Mouse (Mus musculus): ENCODE data around the gene Zfp457.
"Not testable (repeated sequence)": the region's sequence is repeated elsewhere in the genome, so short reads cannot be mapped to it uniquely, and the experiment has no call there.

The Zfp457 gene

DNA sequence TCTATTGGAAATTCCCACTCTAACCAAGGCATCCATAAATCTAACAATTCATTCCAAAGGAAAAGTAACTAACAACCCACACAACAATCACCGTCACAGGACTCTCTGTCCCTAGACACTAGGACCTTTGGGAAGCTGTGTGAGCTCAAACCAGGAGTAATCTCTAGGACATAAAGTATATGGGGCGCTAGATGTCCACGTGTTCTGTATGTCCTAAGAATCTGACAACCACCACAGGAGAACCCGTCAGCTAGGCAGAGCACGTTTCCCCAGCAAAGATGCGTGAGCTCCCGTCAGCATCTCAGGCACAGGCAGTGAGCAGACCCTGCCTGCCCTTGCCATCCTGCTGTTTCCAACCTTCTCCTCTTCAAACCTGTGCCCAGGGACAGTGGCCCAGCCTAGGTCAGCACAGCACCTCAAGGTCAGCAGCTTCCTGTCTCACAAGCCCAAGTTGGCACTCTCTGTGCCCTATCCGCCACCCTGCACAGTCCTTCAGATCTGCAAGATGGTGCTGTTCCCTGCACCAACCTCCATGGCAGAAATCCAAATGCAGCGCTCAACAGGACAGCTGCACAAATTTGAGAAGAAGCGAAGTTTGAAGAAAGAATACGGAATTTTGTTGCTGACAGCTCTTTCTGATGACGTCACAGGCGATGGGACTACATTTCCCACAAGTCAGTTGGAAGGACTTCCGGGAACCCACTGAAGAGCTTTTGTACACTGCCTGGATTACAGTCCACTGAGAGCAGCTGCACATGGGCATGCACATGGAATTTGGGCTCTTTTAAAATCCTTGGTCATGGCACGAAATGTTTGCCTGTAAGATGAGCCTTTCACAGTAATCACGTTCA, at the start of gene Zfp457:
TSS of gene Zfp457 (minus strand) at position 664 of the 851 bp plus-strand sequence.
- peak; percentile 87 for DNase-seq (ENCODE audit: low spot score)

DNA sequence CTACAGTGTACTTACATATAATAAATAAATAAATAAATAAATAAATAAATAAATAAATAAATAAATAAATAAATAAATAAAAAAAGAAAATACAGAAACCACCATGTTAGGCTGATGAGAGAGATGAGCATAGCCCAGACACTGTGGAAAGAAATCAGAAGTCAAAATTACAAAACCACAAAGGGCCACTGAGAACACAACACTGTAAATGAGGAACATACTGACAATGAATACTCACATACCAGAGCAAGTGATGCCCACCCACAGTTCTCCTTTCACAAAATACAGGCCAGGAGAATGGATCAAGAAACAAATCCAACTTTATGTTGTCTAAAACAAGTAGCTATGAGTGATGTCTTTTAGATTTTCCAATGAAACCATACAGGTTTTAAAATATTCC, 45.6 kb upstream of the Zfp457 start:
- no peak for DNase-seq (ENCODE audit: low spot score)

DNA sequence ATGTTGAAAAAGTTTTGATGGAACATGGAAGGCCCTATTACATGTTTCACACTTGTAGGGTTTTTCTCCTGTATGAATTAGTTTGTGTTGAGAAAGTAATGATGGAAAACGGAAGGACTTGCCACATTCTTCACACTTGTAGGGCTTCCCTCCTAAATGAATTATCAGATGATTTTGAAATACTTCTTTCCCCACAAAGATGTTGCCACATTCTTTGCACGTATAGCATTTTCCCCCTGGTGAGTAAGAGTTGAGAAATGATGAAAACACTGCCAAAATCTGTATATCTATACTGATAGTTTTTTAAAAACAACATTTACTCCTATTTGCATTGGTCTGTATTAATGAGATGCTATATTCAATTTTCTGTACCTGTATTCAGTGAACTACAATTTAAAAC, 37.1 kb upstream of the Zfp457 start:
- no peak for DNase-seq (ENCODE audit: low spot score)

DNA sequence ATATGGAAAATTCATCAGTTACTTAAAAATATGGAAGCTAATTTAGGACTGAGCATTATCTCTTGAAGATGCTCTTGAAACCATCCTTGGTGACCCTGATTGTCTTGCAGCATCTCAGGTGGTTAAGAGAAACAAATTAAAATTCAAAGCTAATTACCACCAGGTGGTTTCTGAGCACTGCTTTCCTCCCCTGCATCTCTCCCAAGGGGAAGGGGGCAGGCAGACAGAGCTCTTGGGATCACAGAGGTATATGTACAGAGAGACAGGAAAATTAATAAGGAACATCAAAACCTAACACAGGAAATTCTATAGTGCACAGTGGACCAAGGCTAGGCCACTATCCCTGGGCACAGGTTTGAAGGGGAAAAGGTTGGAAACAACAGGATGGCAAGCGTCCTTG, 26.6 kb upstream of the Zfp457 start:
- DNase-seq (ENCODE audit: low spot score), result no peak

GRCm38 (mm10) chr13:67332019-67332724, 25.9 kb upstream of the Zfp457 start, which contains the start of gene Zfp595:
Gene Zfp595 (minus strand): TSS chr13:67332570.
- DNase-seq (ENCODE audit: low spot score), result peak; percentile 85

DNA sequence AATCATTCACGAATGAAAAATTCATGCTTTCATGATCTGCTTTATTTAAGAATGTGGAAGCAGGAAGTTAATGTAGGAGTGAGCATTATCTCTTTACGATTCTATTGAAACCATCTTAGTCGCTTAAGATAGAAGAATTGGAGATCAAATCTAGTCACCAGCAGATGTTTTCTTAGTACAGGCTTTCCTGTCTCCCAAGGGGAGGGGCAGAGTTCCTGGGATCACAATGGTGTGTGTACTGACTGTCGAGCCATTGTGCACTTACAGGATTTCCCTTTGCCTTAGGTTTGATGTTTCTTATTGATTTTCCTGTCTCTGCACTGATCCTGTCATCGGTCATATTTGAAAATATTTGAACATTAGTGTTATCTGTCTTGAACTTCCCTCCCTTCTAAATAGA, 433 bp upstream of the Zfp457 start:
- no peak for DNase-seq (ENCODE audit: low spot score)

DNA sequence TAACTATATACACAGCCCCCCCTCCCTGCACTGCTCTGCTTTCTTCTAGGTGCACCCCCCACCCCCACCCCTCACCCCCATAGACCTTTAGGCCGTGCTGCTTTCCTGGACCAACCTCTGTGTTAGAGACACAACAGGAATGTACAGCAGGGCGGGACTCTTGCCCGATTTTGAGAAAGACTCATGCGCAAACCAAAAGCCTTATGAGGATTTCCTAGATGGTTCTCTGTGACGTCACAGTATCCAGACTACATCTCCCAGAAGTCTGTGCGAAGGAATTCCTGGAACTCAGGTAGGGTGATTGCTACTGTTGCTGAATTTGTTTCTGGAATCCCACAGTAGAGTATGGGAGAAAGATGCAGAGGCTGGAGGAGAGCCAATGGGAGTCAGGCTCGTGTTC, 28.0 kb downstream of the Zfp457 start, which contains the start of gene Zfp458:
TSS of gene Zfp458 (minus strand) at position 153 of the 400 bp plus-strand sequence.
- no peak for DNase-seq (ENCODE audit: low spot score)

- not testable (repeated sequence) for DNase-seq (ENCODE audit: low spot score)
Observed at GRCm38 (mm10) chr13:67269383-67270065, 36.8 kb downstream of the Zfp457 start.

DNA sequence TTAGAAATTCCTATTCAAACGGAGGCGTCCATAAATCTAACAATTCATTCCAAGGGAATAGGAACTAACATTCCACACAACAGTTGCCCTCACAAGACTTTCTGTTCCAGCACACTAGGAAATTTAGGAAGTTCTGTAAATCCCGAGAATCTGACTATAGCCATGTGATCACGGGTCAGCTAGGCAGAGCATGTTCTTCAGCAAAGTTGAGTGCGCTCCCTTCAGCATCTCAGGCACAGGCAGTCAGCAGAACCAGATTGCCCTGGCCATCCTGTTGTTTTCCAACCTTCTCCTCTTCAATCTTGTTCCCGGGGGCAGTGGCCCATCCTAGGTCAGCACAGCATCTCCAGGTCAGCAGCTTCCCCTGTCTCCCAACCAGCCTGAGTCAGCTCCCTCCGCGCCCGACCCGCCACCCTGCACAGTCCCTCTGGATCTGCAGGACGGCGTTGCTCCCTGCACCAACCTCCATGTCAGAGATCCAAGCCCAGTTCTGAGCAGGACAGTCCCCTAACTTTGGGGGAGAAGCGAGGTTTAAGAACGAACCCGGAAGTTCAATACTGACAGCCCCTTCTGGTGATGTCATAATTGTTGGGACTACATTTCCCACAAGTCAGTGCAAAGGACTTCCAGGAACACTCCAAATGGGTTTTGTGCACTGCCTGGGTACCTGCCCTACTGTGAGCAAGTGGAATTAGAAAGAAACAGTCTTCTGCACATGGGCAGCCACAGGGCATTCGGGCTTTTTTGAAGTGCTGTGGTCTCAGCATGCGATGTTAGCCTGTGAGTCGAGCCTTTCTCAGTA, 37.5 kb downstream of the Zfp457 start:
- peak; percentile 63 for DNase-seq (ENCODE audit: low spot score)

All from urinary bladder, postnatal 14 days (tissue).